Mouse (Mus musculus): ENCODE measurements at regions not wholly inside any gene's neighbourhood (a gene's known extent, or its start where the extent isn't known, plus 50 kb on each side); places are given as distances from the start of the nearest gene placed in this dataset.

DNA sequence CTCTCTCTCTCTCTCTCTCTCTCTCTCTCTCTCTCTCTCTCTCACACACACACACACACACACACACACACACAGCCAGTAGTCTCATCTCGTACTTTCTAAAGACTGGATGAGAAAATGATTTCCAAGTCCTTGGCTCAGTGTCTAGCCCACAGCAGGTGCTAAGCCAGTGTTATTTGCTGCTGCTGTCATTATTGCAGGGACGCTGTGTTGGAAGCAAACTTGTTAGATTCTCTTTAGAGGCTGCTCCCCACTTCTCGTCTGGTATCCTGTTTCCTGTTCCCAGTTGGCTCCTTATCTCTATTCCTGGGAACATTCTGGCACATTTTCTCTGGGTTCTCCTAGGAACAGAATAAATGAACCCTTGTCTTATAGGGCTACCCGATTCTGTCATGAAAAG is 122.5 kb upstream of the Chd6 start:
- H3K36me3 ChIP-seq: no peaks in the 10 kb centered on the region
- ATAC-seq (ENCODE audit: insufficient number of reproducible peaks, insufficient read depth, low FRiP score, low TSS enrichment, low read depth): no peak
- 66% methylated on average over 4 of the region's 4 CpGs for whole genome bisulfite sequencing

DNA sequence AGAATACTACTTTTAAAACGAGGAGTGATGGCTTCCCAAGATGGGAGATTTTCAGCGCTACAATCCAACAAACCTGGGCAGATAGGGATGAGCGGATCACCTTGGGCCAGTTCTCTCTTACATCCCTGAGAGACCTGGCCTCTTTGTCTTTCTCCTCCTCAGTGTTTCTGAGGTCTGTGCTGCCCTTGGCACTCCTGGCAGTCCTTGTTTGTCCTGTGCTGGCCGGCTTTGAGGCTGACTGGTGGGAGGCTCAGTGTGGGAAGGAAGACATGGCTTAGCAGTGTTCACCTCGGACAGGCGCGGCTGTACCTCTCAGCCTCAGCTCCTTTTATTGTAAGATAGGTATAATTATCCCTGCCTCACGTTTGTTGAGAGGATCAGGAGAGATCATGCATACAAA is 106.9 kb upstream of the Chd6 start:
- no peak overlapping the region for H3K27ac ChIP-seq
- no peak for ATAC-seq (ENCODE audit: insufficient number of reproducible peaks, insufficient read depth, low FRiP score, low TSS enrichment, low read depth)
- H3K9ac ChIP-seq: no peak overlapping the region

More for the DNA sequence above, 122.5 kb upstream of the Chd6 start:
- Histone ChIP-seq H3K4me2 (no peak overlapping the region), H3K27me3 (no peaks in the 10 kb centered on the region), H3K27ac (no peak overlapping the region), H3K9me3 (no peaks in the 10 kb centered on the region), H3K9ac (no peak overlapping the region), H3K4me1 (no peaks in the 10 kb centered on the region), H3K4me3 (no peak overlapping the region)

DNA sequence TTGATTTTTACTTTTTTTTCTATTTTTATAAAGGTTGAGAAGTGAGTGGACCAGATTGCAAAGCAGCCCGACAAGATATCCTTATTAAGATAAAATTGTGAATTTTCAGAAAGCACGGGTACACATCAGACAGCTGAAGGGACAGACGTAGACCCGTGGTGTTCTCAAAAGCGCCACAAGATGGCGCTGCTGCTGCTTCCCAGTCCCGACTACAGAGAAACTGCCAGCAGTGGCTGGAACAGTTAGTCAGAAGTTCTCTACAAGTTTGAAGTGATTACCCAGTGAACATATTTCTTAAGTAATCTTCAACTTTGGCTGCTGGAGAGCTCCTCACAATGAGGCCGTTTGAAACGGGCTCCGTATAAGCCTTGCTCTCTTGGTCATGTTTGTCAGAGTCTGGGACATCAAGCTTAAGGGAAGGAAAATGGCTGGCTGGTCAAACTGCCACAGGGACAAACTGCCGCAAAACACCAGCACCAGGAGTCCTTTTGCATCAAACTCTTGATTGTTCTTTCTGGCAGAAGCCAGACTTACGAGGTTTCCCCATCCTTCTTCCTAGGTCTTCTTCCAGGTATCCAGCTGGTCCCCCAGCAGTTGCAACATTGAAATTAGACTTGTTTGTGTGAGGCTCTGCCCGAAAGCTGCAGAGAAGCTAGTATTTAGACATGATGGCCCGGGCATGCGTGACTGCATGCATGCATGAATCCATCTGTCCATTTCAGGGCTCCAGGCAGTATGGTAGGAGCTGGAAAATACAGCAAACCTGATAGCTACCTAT is 106.0 kb upstream of the Chd6 start:
- H3K9ac ChIP-seq: 0 out of 2 replicates have a peak overlapping the region, but pooled peaks have one; percentile 32
- H3K9me3 ChIP-seq: no peaks in the 10 kb centered on the region
- WGBS: 22% methylated on average over 15 of the region's 15 CpGs
- H3K4me3 ChIP-seq: no peak overlapping the region
- H3K36me3 ChIP-seq: no peaks in the 10 kb centered on the region
- 0 out of 2 replicates have a peak, but pooled peaks cover 6% of the 10 kb centered on the region for H3K4me1 ChIP-seq
- 0 out of 2 replicates have a peak overlapping the region, but pooled peaks have one; percentile 27 for H3K4me2 ChIP-seq
- ATAC-seq (ENCODE audit: insufficient number of reproducible peaks, insufficient read depth, low FRiP score, low TSS enrichment, low read depth): peak; percentile 28; the same call in 1 of the 2 replicates
- H3K27ac ChIP-seq: no peak overlapping the region
- 0 out of 2 replicates have a peak, but pooled peaks cover 9% of the 10 kb centered on the region for H3K27me3 ChIP-seq

More for the DNA sequence above, 106.9 kb upstream of the Chd6 start:
- Histone ChIP-seq H3K4me3 (no peak overlapping the region), H3K4me1 (0 out of 2 replicates have a peak, but pooled peaks cover 6% of the 10 kb centered on the region), H3K27me3 (0 out of 2 replicates have a peak, but pooled peaks cover 9% of the 10 kb centered on the region), H3K4me2 (no peak overlapping the region), H3K9me3 (no peaks in the 10 kb centered on the region), H3K36me3 (no peaks in the 10 kb centered on the region)
- WGBS: 73% methylated on average over 8 of the region's 8 CpGs

DNA sequence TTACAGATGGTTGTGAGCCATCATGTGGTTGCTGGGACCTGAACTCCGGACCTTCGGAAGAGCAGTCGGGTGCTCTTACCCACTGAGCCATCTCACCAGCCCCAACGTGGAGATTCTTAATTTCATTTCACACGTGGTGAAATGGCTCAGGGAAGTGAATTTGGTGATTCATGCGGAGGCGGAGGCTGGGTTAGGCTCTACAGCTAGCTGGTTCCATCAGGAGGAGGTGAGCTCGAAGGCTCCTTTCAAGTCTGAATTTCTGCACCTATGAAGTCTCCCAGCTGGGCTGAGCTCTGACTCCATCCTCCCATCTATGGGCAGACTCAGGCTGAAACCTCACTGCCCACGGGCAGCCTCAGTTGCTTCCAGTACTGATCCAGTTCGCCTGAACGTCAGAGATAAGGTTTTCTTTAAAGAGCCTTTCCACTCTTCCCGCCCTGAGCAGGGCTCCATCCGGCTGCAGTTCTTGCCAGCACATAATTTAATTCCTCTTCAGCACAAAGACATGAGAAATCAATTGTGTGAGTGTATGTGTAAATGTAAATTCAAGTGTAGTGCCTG is 103.5 kb upstream of the Chd6 start:
- H3K9ac ChIP-seq: no peak overlapping the region
- no peaks in the 10 kb centered on the region for H3K36me3 ChIP-seq
- no peak for ATAC-seq (ENCODE audit: insufficient number of reproducible peaks, insufficient read depth, low FRiP score, low TSS enrichment, low read depth)
- no peak overlapping the region for H3K4me3 ChIP-seq
- no peaks in the 10 kb centered on the region for H3K9me3 ChIP-seq
- 0 out of 2 replicates have a peak, but pooled peaks cover 3% of the 10 kb centered on the region for H3K4me1 ChIP-seq
- WGBS: 80% methylated on average over 13 of the region's 13 CpGs
- H3K27me3 ChIP-seq: 0 out of 2 replicates have a peak, but pooled peaks cover 9% of the 10 kb centered on the region
- H3K27ac ChIP-seq: no peak overlapping the region
- H3K4me2 ChIP-seq: no peak overlapping the region

DNA sequence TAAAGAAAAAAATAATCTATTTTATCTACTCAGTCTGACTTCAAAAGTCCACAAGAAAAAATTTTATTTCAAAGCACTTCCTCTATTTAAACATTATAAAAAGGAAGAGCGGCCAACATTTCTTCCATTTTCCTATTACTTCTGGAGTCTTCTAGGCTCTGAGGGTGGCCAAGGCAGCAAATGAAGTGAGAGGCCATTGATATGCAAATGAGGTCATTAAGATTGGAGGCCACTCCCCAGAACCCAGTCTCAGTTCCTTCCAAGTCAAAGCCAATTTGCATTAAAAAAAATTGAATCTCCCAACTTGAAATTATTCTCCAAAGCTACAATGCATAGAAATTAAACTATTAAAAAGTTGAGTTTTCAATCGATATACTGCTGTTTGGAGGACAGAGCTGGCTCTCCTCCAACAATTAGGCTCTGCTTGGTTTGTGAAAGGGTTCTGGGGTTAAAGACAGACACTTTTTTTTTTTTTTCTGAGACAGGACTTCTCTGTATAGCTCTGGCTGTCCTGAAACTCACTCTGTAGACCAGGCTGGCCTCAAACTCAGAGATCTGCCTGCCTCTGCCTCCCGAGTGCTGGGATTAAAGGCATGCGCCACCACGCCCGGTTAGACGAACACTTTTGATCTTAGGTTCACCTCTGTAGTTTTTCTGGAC is 88.0 kb upstream of the Chd6 start:
- 90% methylated on average over 7 of the region's 7 CpGs for WGBS
- no peaks in the 10 kb centered on the region for H3K36me3 ChIP-seq
- no peaks in the 10 kb centered on the region for H3K27me3 ChIP-seq
- H3K9me3 ChIP-seq: no peaks in the 10 kb centered on the region
- no peak overlapping the region for H3K4me3 ChIP-seq
- no peaks in the 10 kb centered on the region for H3K4me1 ChIP-seq
- H3K4me2 ChIP-seq: no peak overlapping the region
- no peak overlapping the region for H3K9ac ChIP-seq
- H3K27ac ChIP-seq: no peak overlapping the region
- no peak for ATAC-seq (ENCODE audit: insufficient number of reproducible peaks, insufficient read depth, low FRiP score, low TSS enrichment, low read depth)

DNA sequence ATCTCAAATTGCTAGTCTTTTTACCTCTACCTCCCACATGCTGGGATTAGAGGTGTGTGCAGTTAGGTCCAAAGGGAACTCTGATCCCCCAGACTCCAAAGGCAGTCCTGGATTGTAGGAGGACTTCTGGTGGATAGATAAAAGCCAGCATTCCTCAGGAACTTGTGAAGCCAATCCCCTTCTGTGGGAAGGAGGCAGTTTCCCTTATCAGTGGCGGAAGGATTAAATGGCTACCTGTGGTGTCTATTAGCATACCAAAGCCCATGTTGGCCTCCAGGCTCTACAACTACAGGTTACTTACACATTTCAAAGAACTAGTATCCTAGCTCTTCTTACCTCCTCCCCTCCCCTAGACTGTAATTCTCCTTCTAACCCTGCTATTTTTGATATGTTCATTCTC is 78.6 kb upstream of the Chd6 start:
- Histone ChIP-seq H3K27me3 (no peaks in the 10 kb centered on the region), H3K4me2 (no peak overlapping the region), H3K9me3 (no peaks in the 10 kb centered on the region), H3K4me1 (no peaks in the 10 kb centered on the region), H3K36me3 (no peaks in the 10 kb centered on the region), H3K4me3 (no peak overlapping the region), H3K9ac (no peak overlapping the region), H3K27ac (no peak overlapping the region)
- 52% methylated on average over 1 of the region's 1 CpGs for WGBS
- no peak for ATAC-seq (ENCODE audit: insufficient number of reproducible peaks, insufficient read depth, low FRiP score, low TSS enrichment, low read depth)

DNA sequence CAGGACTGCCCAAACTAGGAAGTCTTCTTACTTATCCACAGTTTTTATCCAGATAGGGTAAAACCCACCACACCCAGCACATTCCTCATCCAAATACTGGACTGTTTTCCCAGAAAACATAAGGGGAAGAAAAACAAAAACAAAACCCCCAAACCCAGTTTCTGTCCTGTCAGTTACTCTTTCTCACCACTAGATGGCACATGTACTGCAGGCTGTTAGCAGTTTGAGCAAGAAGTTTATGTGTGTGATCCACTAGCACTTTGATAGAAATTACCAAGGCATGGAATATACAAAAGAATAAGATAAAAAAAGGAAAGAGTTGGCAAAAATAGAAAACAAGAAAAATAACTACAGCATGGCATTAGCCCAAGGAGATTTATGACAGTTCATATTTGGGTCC is 76.2 kb upstream of the Chd6 start:
- Histone ChIP-seq H3K4me3 (no peak overlapping the region), H3K27ac (no peak overlapping the region), H3K9me3 (no peaks in the 10 kb centered on the region), H3K4me2 (no peak overlapping the region), H3K27me3 (no peaks in the 10 kb centered on the region), H3K36me3 (no peaks in the 10 kb centered on the region), H3K9ac (no peak overlapping the region), H3K4me1 (no peaks in the 10 kb centered on the region)
- ATAC-seq (ENCODE audit: insufficient number of reproducible peaks, insufficient read depth, low FRiP score, low TSS enrichment, low read depth): no peak

DNA sequence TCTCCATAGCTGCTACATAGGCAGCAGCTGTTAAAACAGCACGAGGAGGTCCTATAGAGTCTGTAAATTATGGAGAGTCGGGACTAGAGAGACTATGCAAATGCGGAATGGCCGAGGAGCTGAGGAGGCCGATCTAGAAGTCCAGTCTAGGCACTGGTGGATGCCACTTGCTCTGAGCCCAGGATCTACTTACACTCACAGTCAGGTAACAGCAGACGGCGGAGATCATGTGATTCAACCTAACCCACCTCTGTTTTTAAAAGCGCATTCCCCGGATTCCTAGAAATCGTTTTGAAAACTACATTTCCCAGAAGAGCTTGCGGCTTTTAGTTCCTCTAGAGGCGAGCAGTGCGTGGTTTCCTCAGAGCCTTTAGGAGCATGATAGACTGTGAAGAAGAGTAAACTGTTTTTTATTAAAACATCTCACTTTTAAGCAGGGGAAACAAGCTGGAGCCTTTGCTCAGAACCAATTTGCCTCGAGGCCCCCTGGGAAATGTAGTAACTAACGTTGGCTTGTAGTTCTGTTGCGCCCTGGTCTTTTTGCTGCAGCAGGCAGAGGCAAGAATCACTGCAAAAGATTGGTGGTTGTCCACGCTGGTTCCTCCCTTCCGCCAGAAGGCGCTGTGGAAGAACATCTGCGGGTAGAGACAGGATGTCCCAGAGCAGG is 68.6 kb upstream of the Chd6 start:
- 2% methylated on average over 20 of the region's 20 CpGs for WGBS
- Histone ChIP-seq H3K9me3 (no peaks in the 10 kb centered on the region), H3K9ac (peak overlapping the region; percentile 63), H3K27me3 (no peaks in the 10 kb centered on the region), H3K4me2 (peak overlapping the region; percentile 63), H3K4me3 (peak overlapping the region; percentile 49), H3K4me1 (no peaks in the 10 kb centered on the region), H3K27ac (peak overlapping the region; percentile 72), H3K36me3 (no peaks in the 10 kb centered on the region)
- peak; percentile 67 for ATAC-seq (ENCODE audit: insufficient number of reproducible peaks, insufficient read depth, low FRiP score, low TSS enrichment, low read depth)

DNA sequence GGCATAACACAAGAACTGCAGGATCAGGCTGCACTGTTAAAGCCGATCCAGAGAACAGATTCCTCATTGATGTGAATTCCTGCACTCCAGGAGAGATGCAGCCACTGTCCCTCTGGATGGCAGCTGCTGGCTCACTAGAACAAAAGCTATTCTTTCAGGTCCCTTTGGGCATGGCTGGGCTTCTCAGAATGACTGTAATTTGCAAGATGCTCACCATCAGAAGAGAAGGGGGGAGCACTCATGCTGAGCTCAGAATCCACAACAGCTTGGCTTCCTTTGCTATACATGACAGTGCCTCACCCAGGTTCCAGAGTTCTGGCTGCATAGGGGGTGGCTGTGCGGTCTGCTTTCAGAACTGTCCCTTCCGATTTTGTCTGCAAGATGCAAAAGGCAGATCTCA is 57.8 kb upstream of the Chd6 start:
- Histone ChIP-seq H3K4me3 (no peak overlapping the region), H3K4me1 (0 out of 2 replicates have a peak, but pooled peaks cover 3% of the 10 kb centered on the region), H3K4me2 (no peak overlapping the region), H3K9ac (no peak overlapping the region), H3K27ac (no peak overlapping the region), H3K9me3 (no peaks in the 10 kb centered on the region), H3K36me3 (no peaks in the 10 kb centered on the region), H3K27me3 (no peaks in the 10 kb centered on the region)
- no peak for ATAC-seq (ENCODE audit: insufficient number of reproducible peaks, insufficient read depth, low FRiP score, low TSS enrichment, low read depth)
- 9% methylated on average over 3 of the region's 3 CpGs for WGBS

DNA sequence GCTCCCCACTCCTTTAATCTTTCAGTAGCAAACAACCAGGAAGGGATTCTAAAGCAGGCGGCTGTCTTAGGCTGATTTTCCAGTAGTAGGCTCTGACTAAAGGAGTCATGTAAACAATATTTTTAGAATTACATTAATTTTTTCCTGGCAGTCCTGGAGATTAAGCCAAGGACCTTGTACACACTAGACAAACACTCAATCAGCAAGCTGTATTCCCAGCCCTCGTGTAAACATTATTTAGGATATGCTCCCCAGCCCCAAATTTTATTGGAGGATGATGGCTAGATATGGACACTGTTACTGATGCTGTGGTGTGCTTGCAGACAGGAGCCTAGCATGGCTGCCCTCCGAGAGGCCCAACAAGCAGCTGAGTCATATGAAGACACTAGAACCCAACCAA is 56.6 kb upstream of the Chd6 start:
- ATAC-seq (ENCODE audit: insufficient number of reproducible peaks, insufficient read depth, low FRiP score, low TSS enrichment, low read depth): no peak
- WGBS: 71% methylated on average over 3 of the region's 3 CpGs
- Histone ChIP-seq H3K27me3 (no peaks in the 10 kb centered on the region), H3K9ac (no peak overlapping the region), H3K4me1 (0 out of 2 replicates have a peak, but pooled peaks cover 3% of the 10 kb centered on the region), H3K9me3 (no peaks in the 10 kb centered on the region), H3K27ac (no peak overlapping the region), H3K4me3 (no peak overlapping the region), H3K36me3 (no peaks in the 10 kb centered on the region), H3K4me2 (no peak overlapping the region)

DNA sequence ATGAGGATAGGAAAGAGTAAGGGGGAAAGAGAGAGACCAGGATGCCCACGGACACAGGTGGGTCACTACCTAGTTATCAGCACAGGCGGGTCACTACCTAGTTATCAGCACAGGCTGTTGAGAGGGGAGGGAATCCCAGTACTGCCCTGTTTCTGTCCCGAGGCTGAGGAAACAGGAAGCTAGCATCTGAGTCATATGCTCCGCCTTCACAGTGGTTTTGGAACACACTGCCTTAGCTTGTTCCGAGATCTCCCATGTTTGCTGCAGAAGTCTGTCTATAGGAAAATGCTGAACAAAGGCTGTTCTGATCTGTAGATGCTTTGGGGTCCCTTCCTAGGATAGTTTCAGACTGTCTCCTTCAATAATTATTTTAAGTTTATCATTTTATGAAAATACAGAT is 55.4 kb upstream of the Chd6 start:
- no peaks in the 10 kb centered on the region for H3K9me3 ChIP-seq
- peak overlapping the region; percentile 18; the same call in 1 of the 2 replicates for H3K4me2 ChIP-seq
- WGBS: 48% methylated on average over 5 of the region's 5 CpGs
- H3K36me3 ChIP-seq: no peaks in the 10 kb centered on the region
- H3K27ac ChIP-seq: no peak overlapping the region
- 0 out of 2 replicates have a peak, but pooled peaks cover 3% of the 10 kb centered on the region for H3K4me1 ChIP-seq
- no peaks in the 10 kb centered on the region for H3K27me3 ChIP-seq
- H3K9ac ChIP-seq: no peak overlapping the region
- no peak for ATAC-seq (ENCODE audit: insufficient number of reproducible peaks, insufficient read depth, low FRiP score, low TSS enrichment, low read depth)
- no peak overlapping the region for H3K4me3 ChIP-seq

All from embryonic facial prominence, embryonic 13.5 days (tissue).